In genomic region chr1:10932378-10933077, GRCm38 (mm10) we compare ENCODE assay signal across 25 mouse cellular contexts.
"Had no signal": no experiment of that assay in that cellular context is flagged by ENCODE, and none has a peak within 500 bp of the region (broad histone marks: within the 10 kb centered on the region; RNA-seq: fewer than 3 reads in every experiment).

No protein-coding gene starts in this region.

- H3K9ac ChIP-seq: heart, embryonic 13.5 days; hindbrain, embryonic 12.5 days; hindbrain, embryonic 14.5 days; intestine, embryonic 15.5 days; limb, embryonic 12.5 days had no signal

- H3K4me3 ChIP-seq: gastrocnemius, adult 2 months; heart, embryonic 13.5 days; hindbrain, embryonic 10.5 days; hindbrain, embryonic 12.5 days; intestine, embryonic 15.5 days; layer of hippocampus, adult 2 months; left cerebral cortex, adult 2 months; limb, embryonic 10.5 days; limb, embryonic 12.5 days had no signal

- H3K36me3 ChIP-seq: heart, embryonic 13.5 days; hindbrain, embryonic 10.5 days; hindbrain, embryonic 12.5 days; intestine, embryonic 15.5 days; limb, embryonic 10.5 days; limb, embryonic 12.5 days had no signal

- H3K27ac ChIP-seq: gastrocnemius, adult 2 months; heart, embryonic 13.5 days; hindbrain, embryonic 10.5 days; hindbrain, embryonic 12.5 days; hindbrain, embryonic 14.5 days; intestine, embryonic 15.5 days; layer of hippocampus, adult 2 months; left cerebral cortex, adult 2 months; limb, embryonic 10.5 days; limb, embryonic 12.5 days had no signal

- H3K4me1 ChIP-seq: hindbrain, embryonic 10.5 days; hindbrain, embryonic 12.5 days; intestine, embryonic 15.5 days; limb, embryonic 10.5 days; limb, embryonic 12.5 days had no signal

- H3K9me3 ChIP-seq: heart, embryonic 13.5 days; hindbrain, embryonic 10.5 days; hindbrain, embryonic 12.5 days; intestine, embryonic 15.5 days; limb, embryonic 10.5 days; limb, embryonic 12.5 days had no signal

- ATAC-seq: forebrain, embryonic 16.5 days; hindbrain, embryonic 16.5 days; inflammation-experienced regulatory T-cells, adult 6 months; intestine, embryonic 15.5 days; intestine, postnatal 0 days had no signal

- DNase-seq: gastrocnemius, adult 2 months; gastrocnemius, postnatal 10 days; gastrocnemius, postnatal 25 days; heart, postnatal 14 days; heart, postnatal 4 days; kidney, adult 18-20 months; kidney, adult 8-10 months; kidney, postnatal 10 days; kidney, postnatal 25 days; kidney, postnatal 4 days; liver had no signal

- H3K27me3 ChIP-seq: heart, embryonic 13.5 days; hindbrain, embryonic 12.5 days; intestine, embryonic 15.5 days; limb, embryonic 12.5 days had no signal

- H3K4me2 ChIP-seq: heart, embryonic 11.5 days; heart, embryonic 13.5 days; hindbrain, embryonic 12.5 days; hindbrain, embryonic 14.5 days; intestine, embryonic 15.5 days; limb, embryonic 12.5 days had no signal
